Mouse (Mus musculus) spleen, adult 2 months (tissue): ENCODE measurements at regions not wholly inside any gene's neighbourhood (a gene's known extent, or its start where the extent isn't known, plus 50 kb on each side); places are given as distances from the start of the nearest gene placed in this dataset.

Source experiments
- CTCF ChIP-seq: fragments of 200-500 bp; IDR thresholded peaks from 2 replicates; pipeline ENCODE4 v1.5.1; 2011; ENCODE audit warnings: mild to moderate bottlenecking, inconsistent platforms; ENCODE audit not compliant: insufficient read depth, insufficient read length, insufficient replicate concordance; ENCODE audit errors: extremely low read depth
- POLR2A ChIP-seq: fragments of 200-500 bp; IDR thresholded peaks from 2 replicates; pipeline ENCODE4 v1.6.1; 2011; ENCODE audit warnings: low read depth, low read length, inconsistent platforms

DNA sequence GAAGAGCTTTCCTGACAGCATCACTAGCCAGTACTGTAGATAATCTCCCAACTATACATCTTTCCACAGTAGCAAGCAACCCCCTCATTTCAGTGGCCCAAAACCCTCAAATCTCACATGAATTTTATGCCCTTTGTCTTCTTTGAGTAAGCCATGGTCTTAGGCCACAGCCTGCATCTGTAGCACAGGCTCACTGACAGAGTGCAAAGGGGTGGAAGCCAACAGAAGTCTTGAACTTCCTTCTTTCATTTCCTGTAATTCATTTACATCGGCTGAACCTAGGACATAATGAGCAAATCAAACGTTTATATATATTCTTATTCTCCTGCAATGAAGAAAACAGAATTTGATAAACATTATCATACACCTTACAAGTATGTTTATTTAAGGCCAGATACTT lies 805.8 kb upstream of the Adgrl2 start:
- TF ChIP-seq POLR2A (no peak), CTCF (no peak)
